Mouse (Mus musculus) neural tube, embryonic 11.5 days (tissue): ENCODE measurements around the gene Fkbpl. TPM values are rescaled to one million over a fixed set of nuclear protein-coding genes. Genes with fewer than 3 reads are reported as not detected.

Experiments
- ATAC-seq: fragments of 200-750 bp; cut with Nextera tagmentation; 2 replicates; pipeline ENCODE4 v1.8.0; 2017; ENCODE audit warnings: moderate number of reproducible peaks, mild to moderate bottlenecking, moderate TSS enrichment, moderate library complexity; ENCODE audit not compliant: insufficient read depth, low FRiP score, low TSS enrichment
- DNase-seq: peaks from one replicate; pipeline ENCODE4 v3.0.0-alpha.2; 2015; ENCODE audit warnings: low spot score
- H3K27ac ChIP-seq: fragments of 300-500 bp; sonication (generic); 2 replicates; pipeline ENCODE4 v1.5.1; 2014; ENCODE audit warnings: low read depth, mild to moderate bottlenecking, low read length
- H3K27me3 ChIP-seq: fragments of 300-500 bp; sonication (generic); 2 replicates; pipeline ENCODE4 v1.6.1; 2014; ENCODE audit warnings: mild to moderate bottlenecking, low read length, mixed read lengths; ENCODE audit not compliant: control insufficient read depth, insufficient read depth
- H3K36me3 ChIP-seq: fragments of 300-500 bp; sonication (generic); 2 replicates; pipeline ENCODE4 v1.6.1; 2014; ENCODE audit warnings: mild to moderate bottlenecking, low read length, moderate library complexity, mixed read lengths; ENCODE audit not compliant: control insufficient read depth, insufficient read depth
- H3K4me1 ChIP-seq: fragments of 300-500 bp; sonication (generic); 2 replicates; pipeline ENCODE4 v1.6.1; 2014; ENCODE audit warnings: low read length, mixed read lengths; ENCODE audit not compliant: control insufficient read depth, insufficient read depth
- H3K4me2 ChIP-seq: fragments of 300-500 bp; sonication (generic); 2 replicates; pipeline ENCODE4 v1.6.1; 2014; ENCODE audit warnings: low read depth, mild to moderate bottlenecking, moderate library complexity
- H3K4me3 ChIP-seq: fragments of 300-500 bp; sonication (generic); 2 replicates; pipeline ENCODE4 v1.5.1; 2014; ENCODE audit warnings: low read depth, low read length
- H3K9ac ChIP-seq: fragments of 300-500 bp; sonication (generic); 2 replicates; pipeline ENCODE4 v1.6.1; 2014; ENCODE audit warnings: mild to moderate bottlenecking, low read length
- H3K9me3 ChIP-seq: fragments of 300-500 bp; sonication (generic); 2 replicates; pipeline ENCODE4 v1.6.1; 2016; ENCODE audit warnings: low read length; ENCODE audit not compliant: control insufficient read depth
- WGBS: fragments of 180-500 bp; shearing (Covaris S2); extraction: QIAGEN DNeasy Blood & Tissue Kit; methylation state at CpG from one replicate; pipeline ENCODE4 v1.1.7; 2014; 5-methylcytosine and 5-hydroxymethylcytosine counted together
- polyA plus RNA-seq: library from polyadenylated mRNA; unstranded; fragments of >200 nt; fragmentation: Nextera tagmentation; extraction: Ambion mirVana; gene quantifications from 2 replicates; pipeline ENCODE4 v1.2.1, GENCODE M21; 2014

Fkbpl gene
- polyA plus RNA-seq, 1 experiment from 2014 or later: 15.5 TPM

GRCm38 (mm10) chr17:34640778-34641601 is 3.6 kb upstream of the Fkbpl start:
- no peaks in the 10 kb centered on the region for H3K27me3 ChIP-seq
- ATAC-seq: peak; percentile 56; the same call in 1 of the 2 replicates
- 18% methylated on average over 11 of the region's 11 CpGs for WGBS

GRCm38 (mm10) chr17:34641945-34642344 is 2.6 kb upstream of the Fkbpl start:
- Histone ChIP-seq H3K4me1 (peaks cover 6% of the 10 kb centered on the region), H3K36me3 (no peaks in the 10 kb centered on the region), H3K9ac (no peak overlapping the region), H3K27ac (peak overlapping the region; percentile 58; the same call in 1 of the 2 replicates), H3K27me3 (no peaks in the 10 kb centered on the region), H3K4me3 (no peak overlapping the region), H3K9me3 (no peaks in the 10 kb centered on the region), H3K4me2 (no peak overlapping the region)
- 90% methylated on average over 3 of the region's 3 CpGs for WGBS
- DNase-seq (no peak), ATAC-seq (no peak)

More at GRCm38 (mm10) chr17:34640778-34641601, 3.6 kb upstream of the Fkbpl start:
- H3K4me1 ChIP-seq: peaks cover 6% of the 10 kb centered on the region
- no peak overlapping the region for H3K4me2 ChIP-seq
- H3K9me3 ChIP-seq: no peaks in the 10 kb centered on the region
- no peak overlapping the region for H3K4me3 ChIP-seq
- DNase-seq: peak; percentile 59
- peak overlapping the region; percentile 58 for H3K27ac ChIP-seq
- H3K9ac ChIP-seq: peak overlapping the region; percentile 33; the same call in 1 of the 2 replicates
- H3K36me3 ChIP-seq: no peaks in the 10 kb centered on the region

- ATAC-seq (no peak), DNase-seq (no peak)
- Histone ChIP-seq H3K9ac (no peak overlapping the region), H3K27me3 (no peaks in the 10 kb centered on the region), H3K4me3 (no peak overlapping the region), H3K36me3 (no peaks in the 10 kb centered on the region), H3K9me3 (no peaks in the 10 kb centered on the region), H3K4me2 (no peak overlapping the region), H3K27ac (no peak overlapping the region), H3K4me1 (peaks cover 16% of the 10 kb centered on the region)
- WGBS: 89% methylated on average over 4 of the region's 4 CpGs
Observed at GRCm38 (mm10) chr17:34643379-34643778, 1.2 kb upstream of the Fkbpl start.

GRCm38 (mm10) chr17:34643944-34644343 is 620 bp upstream of the Fkbpl start:
- DNase-seq (no peak), ATAC-seq (no peak)

DNA sequence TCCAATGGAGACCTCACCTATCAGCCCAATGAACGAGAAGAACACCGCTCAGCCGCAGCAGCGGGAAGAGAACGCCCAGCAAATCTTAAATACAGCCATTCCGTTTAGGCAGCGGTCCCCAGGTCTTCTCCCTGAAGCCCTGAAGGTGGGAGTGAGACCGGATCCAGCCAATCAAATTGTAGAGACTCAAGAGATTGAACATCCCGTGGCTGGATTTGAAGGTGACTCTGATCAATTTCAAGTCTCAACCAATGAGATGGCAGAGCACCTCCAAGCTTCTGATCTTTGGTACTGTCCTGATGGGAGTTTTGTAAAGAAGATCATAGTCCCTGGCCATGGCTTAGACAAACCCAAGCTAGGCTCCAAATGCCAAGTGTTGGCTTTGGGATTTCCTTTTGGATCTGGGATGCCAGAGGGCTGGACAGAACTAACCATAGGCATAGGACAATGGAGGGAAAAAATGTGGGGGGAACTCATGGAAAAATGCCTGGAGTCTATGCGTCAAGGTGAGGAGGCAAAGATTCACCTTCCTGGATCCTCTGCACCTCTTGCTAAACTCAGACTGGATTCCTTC is 779 bp downstream of the Fkbpl start:
- 46% methylated on average over 10 of the region's 10 CpGs for WGBS
- peak overlapping the region; percentile 61 for H3K4me2 ChIP-seq
- no peaks in the 10 kb centered on the region for H3K9me3 ChIP-seq
- H3K4me3 ChIP-seq: peak overlapping the region; percentile 50
- H3K27ac ChIP-seq: no peak overlapping the region
- DNase-seq (no peak), ATAC-seq (no peak)
- H3K4me1 ChIP-seq: peaks cover 17% of the 10 kb centered on the region
- H3K27me3 ChIP-seq: no peaks in the 10 kb centered on the region
- H3K9ac ChIP-seq: peak overlapping the region; percentile 55
- H3K36me3 ChIP-seq: peaks cover 2% of the 10 kb centered on the region; the same call in 1 of the 2 replicates

More at GRCm38 (mm10) chr17:34643944-34644343, 620 bp upstream of the Fkbpl start:
- H3K4me1 ChIP-seq: peaks cover 17% of the 10 kb centered on the region
- WGBS: 84% methylated on average over 10 of the region's 10 CpGs
- no peaks in the 10 kb centered on the region for H3K9me3 ChIP-seq
- H3K27me3 ChIP-seq: no peaks in the 10 kb centered on the region
- H3K4me2 ChIP-seq: no peak overlapping the region
- no peak overlapping the region for H3K9ac ChIP-seq
- no peak overlapping the region for H3K27ac ChIP-seq
- H3K4me3 ChIP-seq: no peak overlapping the region
- no peaks in the 10 kb centered on the region for H3K36me3 ChIP-seq

GRCm38 (mm10) chr17:34645831-34646511 is 1.4 kb downstream of the Fkbpl start:
- DNase-seq: no peak
- ATAC-seq: no peak
- no peaks in the 10 kb centered on the region for H3K27me3 ChIP-seq
- H3K4me1 ChIP-seq: peaks cover 17% of the 10 kb centered on the region
- no peak overlapping the region for H3K27ac ChIP-seq
- no peak overlapping the region for H3K9ac ChIP-seq
- 92% methylated on average over 30 of the region's 30 CpGs for WGBS
- H3K4me2 ChIP-seq: no peak overlapping the region
- peaks cover 3% of the 10 kb centered on the region for H3K36me3 ChIP-seq
- no peak overlapping the region for H3K4me3 ChIP-seq
- no peaks in the 10 kb centered on the region for H3K9me3 ChIP-seq

DNA sequence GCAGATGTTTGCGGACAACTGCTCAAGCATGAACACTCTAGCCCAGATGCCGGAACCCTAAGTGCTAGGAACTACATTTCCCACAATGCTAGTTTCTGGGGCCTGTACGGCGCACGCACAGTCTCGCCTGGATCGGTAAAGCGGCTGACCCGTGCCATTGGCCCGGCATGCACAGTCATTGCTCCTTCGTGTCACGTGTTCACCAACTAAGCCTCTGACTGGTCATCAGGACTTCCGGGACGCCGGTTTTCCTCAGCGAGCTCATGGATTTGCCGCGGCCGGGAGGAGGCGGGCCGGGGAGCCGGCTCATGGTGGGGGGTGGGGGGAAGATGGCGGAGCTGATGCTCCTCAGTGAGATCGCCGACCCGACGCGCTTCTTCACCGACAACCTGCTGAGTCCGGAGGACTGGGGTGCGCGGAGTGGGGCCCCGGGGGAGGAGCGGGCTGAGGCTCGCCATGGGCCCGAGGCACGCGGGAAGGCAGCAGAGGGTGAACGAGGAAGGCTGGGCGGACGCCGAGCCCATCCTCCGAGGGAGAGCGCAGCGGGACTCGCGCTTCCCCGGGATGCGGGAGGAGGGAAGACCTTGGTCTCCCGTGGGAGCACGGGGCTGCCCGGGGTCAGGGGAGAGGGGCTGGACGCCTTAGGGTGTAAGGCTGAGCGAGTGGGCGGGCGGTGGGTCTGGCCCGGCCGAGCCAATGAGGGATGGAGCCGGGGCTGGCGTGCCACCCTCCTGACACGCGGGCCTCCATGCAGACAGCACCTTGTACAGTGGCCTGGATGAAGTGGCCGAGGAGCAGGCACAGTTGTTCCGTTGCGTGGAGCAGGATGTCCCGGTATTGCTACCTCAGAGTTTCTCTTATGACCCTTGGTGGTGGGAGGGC is 2.6 kb downstream of the Fkbpl start, which contains the start of gene Atf6b:
Gene Atf6b (plus strand): TSS at position 241 of the 882 bp plus-strand sequence.
- Histone ChIP-seq H3K27me3 (no peaks in the 10 kb centered on the region), H3K9ac (peak within 1 kb of the TSS; percentile 91), H3K9me3 (no peaks in the 10 kb centered on the region), H3K27ac (peak within 1 kb of the TSS; percentile 20; the same call in 1 of the 2 replicates), H3K4me1 (peaks cover 17% of the 10 kb centered on the region), H3K4me2 (peak within 1 kb of the TSS; percentile 70), H3K4me3 (peak within 1 kb of the TSS; percentile 94), H3K36me3 (peaks cover 10% of the 10 kb centered on the region)
- ATAC-seq (peak; percentile 97), DNase-seq (peak; percentile 94)
- WGBS: 1% methylated on average over 65 of the region's 66 CpGs
